Mouse (Mus musculus) C2C12 (cell line): Measurements from ENCODE around the gene Hoxd13.

Source experiments
- CTCF ChIP-seq: IDR thresholded peaks from one replicate; pipeline ENCODE4 v1.5.1; 2011; ENCODE audit not compliant: control insufficient read depth, insufficient read depth, insufficient read length
- FOSL1 ChIP-seq: IDR thresholded peaks from one replicate; pipeline ENCODE4 v1.8.0; 2011; ENCODE audit warnings: mild to moderate bottlenecking, low read length; ENCODE audit not compliant: poor library complexity, insufficient read depth, severe bottlenecking
- MAX ChIP-seq: IDR thresholded peaks from one replicate; pipeline ENCODE4 v1.6.1; 2011; ENCODE audit warnings: mild to moderate bottlenecking, control low read depth
- MYOD1 ChIP-seq: IDR thresholded peaks from one replicate; pipeline ENCODE4 v1.6.1; 2011; ENCODE audit warnings: low read depth; ENCODE audit not compliant: control insufficient read depth, insufficient read length

DNA sequence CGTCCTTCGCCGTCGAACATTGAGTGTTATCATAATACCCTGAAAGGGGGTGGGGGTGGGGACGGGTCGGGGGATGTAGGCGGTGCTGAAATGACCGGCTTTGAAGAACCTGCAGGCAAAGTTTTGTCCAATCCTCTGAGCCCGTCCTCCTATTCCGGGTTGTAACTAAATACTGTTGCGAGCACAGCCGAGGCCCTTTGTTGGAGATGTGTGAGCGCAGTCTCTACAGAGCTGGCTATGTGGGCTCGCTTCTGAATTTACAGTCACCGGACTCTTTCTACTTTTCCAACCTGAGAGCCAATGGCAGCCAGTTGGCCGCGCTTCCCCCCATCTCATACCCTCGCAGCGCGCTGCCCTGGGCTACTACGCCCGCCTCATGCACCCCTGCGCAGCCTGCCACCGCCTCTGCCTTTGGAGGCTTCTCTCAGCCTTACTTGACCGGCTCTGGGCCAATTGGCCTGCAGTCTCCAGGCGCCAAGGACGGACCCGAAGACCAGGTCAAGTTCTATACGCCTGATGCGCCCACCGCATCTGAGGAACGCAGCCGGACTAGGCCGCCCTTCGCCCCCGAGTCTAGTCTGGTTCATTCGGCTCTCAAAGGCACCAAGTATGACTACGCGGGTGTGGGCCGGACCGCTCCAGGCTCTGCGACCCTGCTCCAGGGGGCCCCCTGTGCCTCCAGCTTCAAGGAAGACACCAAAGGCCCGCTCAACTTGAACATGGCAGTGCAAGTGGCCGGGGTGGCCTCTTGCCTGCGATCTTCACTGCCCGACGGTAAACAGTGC lies 7.0 kb downstream of the Hoxd13 start, which contains the start of gene Hoxd12:
- TF ChIP-seq FOSL1 (no peak), CTCF (no peak), MYOD1 (no peak), MAX (no peak)
